Mouse (Mus musculus) cerebellum, adult 2 months (tissue): ENCODE measurements around the gene Wdr24.
A peak's percentile ranks its signal among the peaks of the same experiment; 100 is the strongest.

Experiments
- CTCF ChIP-seq: fragments of 200-500 bp; IDR thresholded peaks from 2 replicates; pipeline ENCODE4 v1.5.1; 2011; ENCODE audit warnings: low read depth, mild to moderate bottlenecking, control low read depth, low read length, moderate library complexity, borderline replicate concordance; ENCODE audit not compliant: insufficient read depth
- POLR2A ChIP-seq: fragments of 200-500 bp; IDR thresholded peaks from 2 replicates; pipeline ENCODE4 v1.6.1; 2011; ENCODE audit warnings: low read length, control low read depth, borderline replicate concordance; ENCODE audit not compliant: insufficient read depth

- TF ChIP-seq CTCF (peak; percentile 52; the same call in 1 of the 2 replicates), POLR2A (no peak)
Measured at GRCm38 (mm10) chr17:25813471-25813870, 10.0 kb upstream of the Wdr24 start.
